Mouse (Mus musculus) CH12.LX (cell line): ENCODE data around the gene Lrig1. TPM values are rescaled to one million over a fixed set of nuclear protein-coding genes. Genes with fewer than 3 reads are reported as not detected.

Source experiments
- DNase-seq: peaks from one replicate; pipeline ENCODE4 v3.0.0-alpha.2; 2013; ENCODE audit errors: extremely low read depth
- H3K27ac ChIP-seq: 2 replicates; pipeline ENCODE4 v1.5.1; 2012; ENCODE audit warnings: low read depth, mild to moderate bottlenecking, control low read depth, moderate library complexity; ENCODE audit not compliant: insufficient read depth
- H3K27me3 ChIP-seq: replicated peaks from 2 replicates; pipeline ENCODE3; 2012; ENCODE audit warnings: inconsistent platforms
- H3K36me3 ChIP-seq, 2 experiments: replicated peaks in 1 of 2; 2 replicates each; pipeline versions ENCODE3 to v1.6.1; 2012; ENCODE audit warnings: inconsistent platforms in 1 of 2, low read length in 1 of 2, mild to moderate bottlenecking in 1 of 2, mixed read lengths in 1 of 2, moderate library complexity in 1 of 2; ENCODE audit not compliant: control insufficient read depth in 1 of 2, insufficient read depth in 1 of 2
- H3K4me1 ChIP-seq, 2 experiments: 2 replicates each; pipeline ENCODE4 v1.6.1; 2012; ENCODE audit warnings: inconsistent platforms in 1 of 2, moderate library complexity in 1 of 2; ENCODE audit not compliant: insufficient read depth in 2 of 2, control insufficient read depth in 1 of 2
- H3K4me2 ChIP-seq: 2 replicates; pipeline ENCODE4 v1.6.1; 2012; ENCODE audit warnings: low read depth, mild to moderate bottlenecking, control low read depth; ENCODE audit not compliant: poor library complexity, insufficient read depth, severe bottlenecking
- H3K4me3 ChIP-seq, 3 experiments: fragments of 150-350 bp in 1 of 3; sonication (generic) in 1 of 3; replicated peaks in 1 of 3; 2 replicates each; pipeline versions ENCODE3 to v1.5.1; 2011 to 2012; ENCODE audit warnings: low read depth in 2 of 3, low read length in 2 of 3, mild to moderate bottlenecking in 2 of 3, moderate library complexity in 2 of 3, control low read depth in 1 of 3, improper control_type of control experiment in 1 of 3, inconsistent platforms in 1 of 3, mixed read lengths in 1 of 3; ENCODE audit not compliant: poor library complexity in 1 of 3
- H3K79me2 ChIP-seq: replicated peaks from 2 replicates; pipeline ENCODE4 v1.6.1; 2012; ENCODE audit warnings: mild to moderate bottlenecking, moderate library complexity; ENCODE audit not compliant: control insufficient read depth, poor library complexity, insufficient read depth, severe bottlenecking; ENCODE audit errors: extremely low read depth
- H3K9ac ChIP-seq: 2 replicates; pipeline ENCODE4 v1.6.1; 2012; ENCODE audit warnings: low read depth, mild to moderate bottlenecking, control low read depth, moderate library complexity; ENCODE audit not compliant: insufficient read depth
- H3K9me3 ChIP-seq: replicated peaks from 2 replicates; pipeline ENCODE3; 2012; ENCODE audit warnings: low read length, inconsistent platforms, mixed read lengths
- BHLHE40 ChIP-seq: IDR thresholded peaks from 2 replicates; pipeline ENCODE4 v1.6.1; 2011; ENCODE audit warnings: mild to moderate bottlenecking, low read depth, low read length, improper control_type of control experiment
- GABPA ChIP-seq: IDR thresholded peaks from 2 replicates; pipeline ENCODE4 v1.6.1; 2012; ENCODE audit warnings: low read depth, low read length, improper control_type of control experiment, inconsistent platforms; ENCODE audit not compliant: insufficient replicate concordance
- HCFC1 ChIP-seq: IDR thresholded peaks from 2 replicates; pipeline ENCODE4 v1.6.1; 2012; ENCODE audit warnings: low read depth, mild to moderate bottlenecking, inconsistent platforms, low read length, improper control_type of control experiment
- IRF4 ChIP-seq: IDR thresholded peaks from 2 replicates; pipeline ENCODE4 v1.6.1; 2014; ENCODE audit warnings: low read depth, mild to moderate bottlenecking, inconsistent platforms, low read length, improper control_type of control experiment
- KAT2A ChIP-seq: IDR thresholded peaks from 2 replicates; pipeline ENCODE4 v1.6.1; 2012; ENCODE audit warnings: low read length, improper control_type of control experiment, inconsistent platforms; ENCODE audit not compliant: insufficient replicate concordance
- MAFK ChIP-seq: IDR thresholded peaks from 2 replicates; pipeline ENCODE4 v1.6.1; 2011; ENCODE audit warnings: low read length, improper control_type of control experiment; ENCODE audit not compliant: insufficient replicate concordance
- MAX ChIP-seq: IDR thresholded peaks from 2 replicates; pipeline ENCODE4 v1.6.1; 2011; ENCODE audit warnings: low read length, improper control_type of control experiment
- NELFE ChIP-seq: IDR thresholded peaks from 2 replicates; pipeline ENCODE4 v1.6.1; 2011; ENCODE audit warnings: low read depth, low read length, improper control_type of control experiment
- NRF1 ChIP-seq: IDR thresholded peaks from 2 replicates; pipeline ENCODE4 v1.6.1; 2014; ENCODE audit warnings: low read depth, mild to moderate bottlenecking, inconsistent platforms, low read length, improper control_type of control experiment, moderate library complexity
- PAX5 ChIP-seq: IDR thresholded peaks from 2 replicates; pipeline ENCODE4 v1.6.1; 2012; ENCODE audit warnings: low read length, inconsistent platforms, mixed read lengths
- POLR2AphosphoS2 ChIP-seq: IDR thresholded peaks from 2 replicates; pipeline ENCODE4 v1.6.1; 2011; ENCODE audit warnings: low read depth, low read length, improper control_type of control experiment
- SMC3 ChIP-seq: IDR thresholded peaks from 2 replicates; pipeline ENCODE4 v1.6.1; 2011; ENCODE audit warnings: low read depth, low read length, improper control_type of control experiment
- TCF12 ChIP-seq: IDR thresholded peaks from 2 replicates; pipeline ENCODE4 v1.6.1; 2014; ENCODE audit warnings: low read depth, mild to moderate bottlenecking, inconsistent platforms, low read length, improper control_type of control experiment
- USF2 ChIP-seq: conservative IDR thresholded peaks from 2 replicates; pipeline ENCODE4 v1.6.1; 2011; ENCODE audit warnings: low read depth, low read length, improper control_type of control experiment
- ZC3H11A ChIP-seq: IDR thresholded peaks from 2 replicates; pipeline ENCODE4 v1.6.1; 2012; ENCODE audit warnings: low read depth, mild to moderate bottlenecking, inconsistent platforms, low read length, improper control_type of control experiment
- ZMIZ1 ChIP-seq: IDR thresholded peaks from 2 replicates; pipeline ENCODE4 v1.6.1; 2012; ENCODE audit warnings: low read depth, mild to moderate bottlenecking, inconsistent platforms, low read length, improper control_type of control experiment
- dilution Hi-C: fragments of 300-500 bp; cut with MboI; formaldehyde crosslinking; loops from 2 replicates; pipeline ENCODE4 v1.14.3; 2020; ENCODE audit warnings: low sequenced_read_pairs; ENCODE audit not compliant: extremely low pct_unique_long_range_greater_than_20kb, extremely low pct_ligation_motif_present
- in situ Hi-C: fragments of 300-500 bp; cut with MboI; formaldehyde crosslinking; loops from 3 replicates; pipeline ENCODE4 v1.14.3; 2019; ENCODE audit warnings: low sequenced_read_pairs, low pct_ligation_motif_present, low pct_unique_long_range_greater_than_20kb, mixed read lengths
- polyA plus RNA-seq: library from polyadenylated mRNA; unstranded; fragments of >175 nt; gene quantifications from 2 replicates; pipeline ENCODE4 v1.2.1, GENCODE M21; 2012; ENCODE audit warnings: low read depth; ENCODE audit not compliant: insufficient read length
- total RNA-seq, 2 experiments: library from RNA; depleted of rRNA; stranded (reverse); fragments of 300-350 nt in 1 of 2; fragments of >200 nt in 1 of 2; gene quantifications; 2 replicates each; pipeline ENCODE4 v1.2.3; 2012 to 2014

Lrig1 gene
- total and polyA plus RNA-seq, 3 experiments, result 0.43 TPM; not detected in 2

DNA sequence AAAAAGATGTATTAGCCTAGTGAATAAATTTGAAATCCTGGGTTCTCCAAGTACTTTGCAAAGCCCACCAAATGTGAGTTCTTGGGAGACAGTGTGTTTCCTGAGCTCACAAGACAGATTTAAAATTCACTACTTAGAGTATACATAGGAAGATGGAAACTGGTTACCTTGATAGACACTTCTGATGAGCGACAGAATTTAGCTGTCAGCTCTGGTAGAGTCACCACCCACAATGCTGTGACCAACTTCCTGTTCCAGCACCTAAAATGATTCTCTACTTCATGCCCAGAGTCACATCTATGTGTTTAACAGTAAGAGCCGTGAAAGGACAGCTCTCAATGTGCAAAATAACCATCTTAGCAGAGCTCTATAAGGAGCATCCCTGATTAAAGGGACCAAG lies 27.5 kb downstream of the Lrig1 start:
- no peaks in the 10 kb centered on the region for H3K79me2 ChIP-seq
- dilution Hi-C loops, result no loop called here
- H3K27me3 ChIP-seq, result no peaks in the 10 kb centered on the region
- no peak overlapping the region for H3K9ac ChIP-seq
- DNase-seq, result no peak
- H3K4me1 ChIP-seq, result no peaks in the 10 kb centered on the region
- TF ChIP-seq PAX5 (no peak), ZMIZ1 (no peak), NRF1 (no peak), IRF4 (no peak), ZC3H11A (no peak), POLR2AphosphoS2 (no peak), SMC3 (no peak), USF2 (no peak), GABPA (no peak), MAFK (no peak), KAT2A (no peak), MAX (no peak), HCFC1 (no peak), NELFE (no peak), TCF12 (no peak), BHLHE40 (no peak)
- TF ChIP-seq, all 38 proteins: peak for 0
- Histone ChIP-seq H3K27ac (no peak overlapping the region), H3K9me3 (no peaks in the 10 kb centered on the region), H3K4me2 (no peak overlapping the region), H3K36me3 (no peaks in the 10 kb centered on the region), H3K4me3 (no peak overlapping the region)
- in situ Hi-C loops, result no loop called here

DNA sequence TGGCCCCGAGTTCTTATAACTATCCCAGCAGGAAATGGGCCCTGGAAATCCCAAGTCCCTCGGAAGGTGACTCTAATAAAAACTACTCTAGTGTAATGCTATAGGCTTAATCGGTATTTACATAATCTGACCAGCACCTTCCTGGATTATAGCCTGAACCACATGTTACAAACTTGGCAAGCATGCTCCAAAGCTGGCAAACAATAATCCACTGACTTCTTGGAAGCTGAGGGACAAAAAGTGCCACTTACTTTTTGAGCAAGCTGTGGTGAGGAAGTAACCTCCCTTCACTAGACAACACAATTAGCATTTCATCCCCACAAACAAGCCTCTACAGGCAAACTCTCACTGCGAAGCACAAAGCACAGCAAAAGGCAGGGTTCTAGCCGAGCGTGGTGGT lies 30.6 kb downstream of the Lrig1 start:
- Histone ChIP-seq H3K4me3 (no peak overlapping the region), H3K36me3 (no peaks in the 10 kb centered on the region)

More for the DNA sequence above, 30.6 kb downstream of the Lrig1 start:
- Histone ChIP-seq H3K27me3 (no peaks in the 10 kb centered on the region), H3K79me2 (no peaks in the 10 kb centered on the region), H3K4me1 (no peaks in the 10 kb centered on the region), H3K9ac (no peak overlapping the region), H3K4me2 (no peak overlapping the region), H3K9me3 (no peaks in the 10 kb centered on the region), H3K27ac (no peak overlapping the region)
- DNase-seq, result no peak
- dilution Hi-C loops (no loop called here), in situ Hi-C loops (no loop called here)
- no peak for TF ChIP-seq BHLHE40
